Mouse (Mus musculus) heart, embryonic 16.5 days (tissue): Measurements from ENCODE around the gene Ptn. TPM values are rescaled to one million over a fixed set of nuclear protein-coding genes. Genes with fewer than 3 reads are reported as not detected.

Experiments
- ATAC-seq: fragments of 200-750 bp; cut with Nextera tagmentation; replicated peaks from 2 replicates; pipeline ENCODE4 v1.8.0; 2017; ENCODE audit warnings: moderate number of reproducible peaks; ENCODE audit not compliant: insufficient read depth, low FRiP score; ENCODE audit errors: extremely low read depth
- H3K27ac ChIP-seq: fragments of 300-500 bp; sonication (generic); 2 replicates; pipeline ENCODE4 v1.5.1; 2014; ENCODE audit warnings: mild to moderate bottlenecking, low read length, control low read depth, moderate library complexity
- H3K27me3 ChIP-seq: fragments of 300-500 bp; sonication (generic); 2 replicates; pipeline ENCODE4 v1.6.1; 2014; ENCODE audit warnings: low read length, mixed read lengths; ENCODE audit not compliant: control insufficient read depth, insufficient read depth
- H3K36me3 ChIP-seq: fragments of 300-500 bp; sonication (generic); 2 replicates; pipeline ENCODE4 v1.6.1; 2014; ENCODE audit not compliant: control insufficient read depth, insufficient read depth
- H3K4me1 ChIP-seq: fragments of 300-500 bp; sonication (generic); 2 replicates; pipeline ENCODE4 v1.6.1; 2014; ENCODE audit warnings: low read length, mixed read lengths; ENCODE audit not compliant: control insufficient read depth, insufficient read depth
- H3K4me2 ChIP-seq: fragments of 300-500 bp; sonication (generic); 2 replicates; pipeline ENCODE4 v1.6.1; 2014; ENCODE audit warnings: low read depth, mild to moderate bottlenecking, control low read depth, low read length
- H3K4me3 ChIP-seq: fragments of 300-500 bp; sonication (generic); 2 replicates; pipeline ENCODE4 v1.5.1; 2014; ENCODE audit warnings: mild to moderate bottlenecking, control low read depth, low read length
- H3K9ac ChIP-seq: fragments of 300-500 bp; sonication (generic); 2 replicates; pipeline ENCODE4 v1.6.1; 2014; ENCODE audit warnings: low read length, control low read depth
- H3K9me3 ChIP-seq: fragments of 300-500 bp; sonication (generic); replicated peaks from 2 replicates; pipeline ENCODE4 v1.6.1; 2016; ENCODE audit warnings: low read length; ENCODE audit not compliant: control insufficient read depth
- WGBS: fragments of 180-500 bp; shearing (Covaris S2); extraction: QIAGEN DNeasy Blood & Tissue Kit; methylation state at CpG from one replicate; pipeline ENCODE4 v1.1.7; 2014; 5-methylcytosine and 5-hydroxymethylcytosine counted together
- polyA plus RNA-seq: library from polyadenylated mRNA; unstranded; fragments of >200 nt; fragmentation: Nextera tagmentation; extraction: Ambion mirVana; gene quantifications from 2 replicates; pipeline ENCODE4 v1.2.1, GENCODE M21; 2015

The Ptn gene
- polyA plus RNA-seq, 1 experiment from 2014 or later, result 273 TPM

- no peaks in the 10 kb centered on the region for H3K27me3 ChIP-seq
- H3K4me2 ChIP-seq, result peak overlapping the region; percentile 42
- no peak overlapping the region for H3K27ac ChIP-seq
- H3K4me3 ChIP-seq, result 0 out of 2 replicates have a peak overlapping the region, but pooled peaks have one; percentile 8
- no peak for ATAC-seq
- H3K4me1 ChIP-seq, result peaks cover 8% of the 10 kb centered on the region
- WGBS, result 56% methylated on average over 6 of the region's 6 CpGs
- no peaks in the 10 kb centered on the region for H3K36me3 ChIP-seq
- no peak overlapping the region for H3K9ac ChIP-seq
- H3K9me3 ChIP-seq, result no peaks in the 10 kb centered on the region
Observed at GRCm38 (mm10) chr6:36806906-36807305, 3.1 kb downstream of the Ptn start.

DNA sequence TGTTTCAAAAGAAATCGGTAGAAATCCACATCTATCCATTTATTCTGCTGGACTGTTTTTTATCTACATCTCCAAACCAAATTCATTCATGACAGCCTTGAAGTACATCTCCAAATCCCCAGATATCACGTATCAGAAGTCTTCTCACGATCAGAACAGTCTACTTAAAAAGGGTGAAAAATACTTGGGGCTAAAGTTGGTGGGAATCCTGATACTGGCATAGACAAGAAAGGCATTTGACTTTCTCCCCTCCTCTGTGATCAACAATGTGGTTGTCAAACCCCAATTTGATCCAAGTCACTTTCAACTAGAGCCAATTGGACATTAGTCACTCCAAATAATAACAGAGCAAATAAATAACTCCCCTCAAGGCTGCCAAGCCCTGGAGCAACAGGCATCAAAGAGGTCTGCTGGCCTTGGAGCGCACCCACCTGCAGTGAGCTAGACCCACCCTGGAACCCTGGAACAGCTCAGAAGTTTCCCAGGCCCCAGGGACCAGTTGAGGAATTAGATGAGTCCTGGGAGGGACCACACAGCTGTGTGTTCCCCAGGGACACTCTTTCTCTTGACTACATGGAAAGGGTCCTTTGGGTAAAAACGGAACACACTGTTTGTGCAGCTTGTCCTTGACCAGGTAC lies 9.6 kb downstream of the Ptn start:
- no peak for ATAC-seq
- Histone ChIP-seq H3K27ac (no peak overlapping the region), H3K4me1 (no peaks in the 10 kb centered on the region), H3K36me3 (no peaks in the 10 kb centered on the region), H3K9me3 (no peaks in the 10 kb centered on the region), H3K4me3 (no peak overlapping the region), H3K9ac (no peak overlapping the region), H3K27me3 (no peaks in the 10 kb centered on the region), H3K4me2 (no peak overlapping the region)
- 74% methylated on average over 5 of the region's 5 CpGs for WGBS

DNA sequence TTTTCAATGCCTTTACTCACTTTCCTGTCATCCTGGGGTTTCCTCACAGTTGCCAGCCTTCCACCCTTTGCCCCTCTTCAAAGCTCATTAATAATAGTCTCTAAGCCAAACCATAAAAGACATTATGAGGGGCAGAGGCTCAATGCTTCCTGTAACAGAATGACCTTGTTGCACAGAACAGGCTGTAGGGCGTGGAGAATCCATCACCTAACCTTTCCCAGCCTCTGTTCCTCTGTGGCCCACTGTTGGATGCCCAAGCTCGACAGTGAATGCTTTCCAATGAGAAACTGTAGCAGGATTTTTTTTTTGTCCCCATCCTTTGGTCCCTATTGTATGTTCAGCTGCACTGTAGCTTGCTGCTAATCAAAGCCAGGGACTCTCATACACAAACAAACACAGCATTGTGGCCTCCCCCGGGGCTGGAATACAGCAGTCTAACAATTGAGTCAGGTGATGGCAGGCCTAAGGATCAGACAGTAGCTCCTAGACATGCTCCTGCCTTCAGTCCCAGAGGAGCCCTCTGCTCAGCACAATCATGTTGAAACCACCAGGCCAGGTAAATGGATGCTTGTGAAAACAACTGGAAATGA lies 12.9 kb downstream of the Ptn start:
- H3K9me3 ChIP-seq, result no peaks in the 10 kb centered on the region
- H3K27ac ChIP-seq, result no peak overlapping the region
- WGBS, result 74% methylated on average over 3 of the region's 3 CpGs
- H3K4me2 ChIP-seq, result no peak overlapping the region
- H3K9ac ChIP-seq, result no peak overlapping the region
- no peaks in the 10 kb centered on the region for H3K36me3 ChIP-seq
- no peak overlapping the region for H3K4me3 ChIP-seq
- H3K4me1 ChIP-seq, result no peaks in the 10 kb centered on the region
- H3K27me3 ChIP-seq, result no peaks in the 10 kb centered on the region
- no peak for ATAC-seq

GRCm38 (mm10) chr6:36794535-36794934 lies 15.5 kb downstream of the Ptn start:
- H3K9ac ChIP-seq, result no peak overlapping the region
- ATAC-seq, result no peak
- 74% methylated on average over 4 of the region's 4 CpGs for WGBS

DNA sequence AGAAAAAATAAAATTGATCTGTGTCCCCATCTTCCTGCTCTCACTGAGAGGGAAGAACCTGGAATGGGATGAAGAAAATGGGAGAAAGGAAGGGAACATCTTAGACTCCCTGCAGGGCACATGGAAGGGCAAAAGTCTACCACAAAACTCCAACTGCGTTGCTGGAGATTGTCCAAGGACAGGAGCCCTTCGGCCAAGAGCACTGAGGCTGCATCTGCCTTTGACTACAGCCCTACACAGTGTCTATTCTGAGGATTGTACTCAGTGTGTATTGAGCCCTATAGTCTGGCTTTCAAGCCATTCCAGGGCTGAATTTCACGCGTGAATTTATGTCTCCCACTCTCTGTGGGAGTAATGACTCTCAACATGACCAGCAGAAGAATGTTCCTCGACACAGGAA lies 16.2 kb downstream of the Ptn start:
- Histone ChIP-seq H3K9ac (no peak overlapping the region), H3K4me2 (no peak overlapping the region), H3K27ac (0 out of 2 replicates have a peak overlapping the region, but pooled peaks have one; percentile 5), H3K36me3 (no peaks in the 10 kb centered on the region), H3K4me3 (no peak overlapping the region), H3K27me3 (no peaks in the 10 kb centered on the region), H3K4me1 (peaks cover 5% of the 10 kb centered on the region), H3K9me3 (no peaks in the 10 kb centered on the region)
- WGBS, result 52% methylated on average over 5 of the region's 5 CpGs
- no peak for ATAC-seq

More at GRCm38 (mm10) chr6:36794535-36794934, 15.5 kb downstream of the Ptn start:
- Histone ChIP-seq H3K36me3 (no peaks in the 10 kb centered on the region), H3K9me3 (no peaks in the 10 kb centered on the region), H3K4me3 (no peak overlapping the region), H3K27me3 (no peaks in the 10 kb centered on the region), H3K4me2 (no peak overlapping the region), H3K4me1 (no peaks in the 10 kb centered on the region), H3K27ac (no peak overlapping the region)

- H3K27me3 ChIP-seq, result no peaks in the 10 kb centered on the region
- no peak overlapping the region for H3K4me3 ChIP-seq
- no peak for ATAC-seq
- peaks cover 16% of the 10 kb centered on the region for H3K4me1 ChIP-seq
- H3K9me3 ChIP-seq, result no peaks in the 10 kb centered on the region
- H3K4me2 ChIP-seq, result no peak overlapping the region
- no peaks in the 10 kb centered on the region for H3K36me3 ChIP-seq
- 52% methylated on average over 4 of the region's 4 CpGs for WGBS
- H3K27ac ChIP-seq, result no peak overlapping the region
- no peak overlapping the region for H3K9ac ChIP-seq
Observed at GRCm38 (mm10) chr6:36789261-36789660, 20.8 kb downstream of the Ptn start.

GRCm38 (mm10) chr6:36788576-36789191 lies 21.3 kb downstream of the Ptn start:
- H3K4me2 ChIP-seq, result 0 out of 2 replicates have a peak overlapping the region, but pooled peaks have one; percentile 21
- H3K27me3 ChIP-seq, result no peaks in the 10 kb centered on the region
- H3K36me3 ChIP-seq, result no peaks in the 10 kb centered on the region
- no peak overlapping the region for H3K9ac ChIP-seq
- H3K27ac ChIP-seq, result peak overlapping the region; percentile 42
- peak; percentile 60; the same call in 1 of the 2 replicates for ATAC-seq
- 44% methylated on average over 12 of the region's 12 CpGs for WGBS
- H3K9me3 ChIP-seq, result no peaks in the 10 kb centered on the region
- H3K4me1 ChIP-seq, result peaks cover 16% of the 10 kb centered on the region
- no peak overlapping the region for H3K4me3 ChIP-seq

GRCm38 (mm10) chr6:36784682-36785208 lies 25.3 kb downstream of the Ptn start:
- H3K4me3 ChIP-seq, result no peak overlapping the region
- ATAC-seq, result no peak
- H3K4me2 ChIP-seq, result no peak overlapping the region
- H3K9ac ChIP-seq, result no peak overlapping the region
- no peaks in the 10 kb centered on the region for H3K36me3 ChIP-seq
- 50% methylated on average over 3 of the region's 3 CpGs for WGBS
- no peak overlapping the region; the same call in 1 of the 2 replicates for H3K27ac ChIP-seq
- no peaks in the 10 kb centered on the region for H3K27me3 ChIP-seq
- H3K9me3 ChIP-seq, result no peaks in the 10 kb centered on the region
- peaks cover 21% of the 10 kb centered on the region for H3K4me1 ChIP-seq

DNA sequence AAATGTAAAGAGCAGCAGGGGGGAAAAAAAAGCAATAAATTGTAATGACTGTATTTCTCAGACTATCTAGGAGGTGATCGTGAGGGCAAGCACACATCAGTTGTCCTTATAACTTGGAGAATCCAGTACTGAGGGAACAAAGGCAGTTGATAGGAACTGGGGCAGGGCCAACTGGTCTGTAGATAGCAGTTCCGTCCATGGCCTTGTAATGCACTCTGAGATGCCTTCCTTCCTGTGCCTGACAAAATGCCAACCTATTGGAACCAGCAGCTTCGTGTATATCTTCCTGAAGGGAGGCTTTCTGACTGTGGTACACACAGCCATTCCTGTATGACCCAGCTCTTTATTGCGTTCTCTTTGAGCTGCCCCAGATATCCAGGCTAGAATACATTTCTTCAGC lies 27.5 kb downstream of the Ptn start:
- H3K27me3 ChIP-seq, result no peaks in the 10 kb centered on the region
- H3K36me3 ChIP-seq, result no peaks in the 10 kb centered on the region
- no peak overlapping the region for H3K9ac ChIP-seq
- H3K27ac ChIP-seq, result no peak overlapping the region
- 48% methylated on average over 4 of the region's 4 CpGs for WGBS
- H3K4me3 ChIP-seq, result no peak overlapping the region
- no peak for ATAC-seq
- peaks cover 16% of the 10 kb centered on the region for H3K4me1 ChIP-seq
- H3K4me2 ChIP-seq, result no peak overlapping the region
- no peaks in the 10 kb centered on the region for H3K9me3 ChIP-seq
